Comparison of ENCODE assay signal across 19 mouse cellular contexts in genomic region chr2:49415868-49416267, GRCm38 (mm10). TPM values are rescaled to one million over a fixed set of nuclear protein-coding genes. Genes with fewer than 3 reads are reported as not detected.
DNase-seq lines count a peak whose midpoint lies in the region; ATAC-seq and TF ChIP-seq lines count a peak whose summit lies in the region.
"Had no signal": no experiment of that assay in that cellular context is flagged by ENCODE, and none has a peak within 500 bp of the region (broad histone marks: within the 10 kb centered on the region; RNA-seq: fewer than 3 reads in every experiment).

No protein-coding gene starts in this region.

- 45% methylated on average over 3 of the region's 3 CpGs for WGBS in lung, embryonic 14.5 days
- WGBS in small intestine, adult 2 months: 26% methylated on average over 3 of the region's 3 CpGs
- 64% methylated on average over 3 of the region's 3 CpGs for WGBS in forebrain, embryonic 16.5 days

- H3K27me3 ChIP-seq in lung, embryonic 14.5 days (ENCODE audit: insufficient read depth, low read length): no peaks in the 10 kb centered on the region
- H3K27me3 ChIP-seq in MEL (ENCODE audit: control insufficient read depth in 1 of 2, insufficient read depth in 2 of 2, low read length in 2 of 2): no peaks in the 10 kb centered on the region
- no peaks in the 10 kb centered on the region for H3K27me3 ChIP-seq in small intestine, adult 2 months (ENCODE audit: control insufficient read depth, insufficient read depth, low read length)
- H3K27me3 ChIP-seq in forebrain, embryonic 16.5 days (replicated peaks; ENCODE audit: control insufficient read depth, insufficient read depth, low read length): no peaks in the 10 kb centered on the region
- H3K27me3 ChIP-seq: embryonic facial prominence, embryonic 13.5 days; forebrain, embryonic 12.5 days; heart, embryonic 12.5 days; hindbrain, embryonic 15.5 days had no signal

- H3K27ac ChIP-seq in lung, embryonic 14.5 days (ENCODE audit: low read depth): no peak overlapping the region
- H3K27ac ChIP-seq in MEL (ENCODE audit: control insufficient read depth, low read depth, low read length): peak overlapping the region; percentile 98
- H3K27ac ChIP-seq in small intestine, adult 2 months (ENCODE audit: insufficient read depth, low read depth, low read length): peak overlapping the region; percentile 14; the same call in 1 of the 2 replicates
- H3K27ac ChIP-seq in gastrocnemius, adult 2 months: no peak overlapping the region
- H3K27ac ChIP-seq in forebrain, embryonic 16.5 days (ENCODE audit: low read length): no peak overlapping the region
- H3K27ac ChIP-seq: embryonic facial prominence, embryonic 13.5 days; forebrain, embryonic 12.5 days; hindbrain, embryonic 15.5 days had no signal

- H3K9me3 ChIP-seq in lung, embryonic 14.5 days (ENCODE audit: low read depth, low read length): no peaks in the 10 kb centered on the region
- H3K9me3 ChIP-seq in MEL (replicated peaks; ENCODE audit: insufficient read depth, low read length): no peaks in the 10 kb centered on the region
- H3K9me3 ChIP-seq in forebrain, embryonic 16.5 days (ENCODE audit: control insufficient read depth, low read length): no peaks in the 10 kb centered on the region
- H3K9me3 ChIP-seq: embryonic facial prominence, embryonic 13.5 days; forebrain, embryonic 12.5 days; heart, embryonic 12.5 days; hindbrain, embryonic 15.5 days had no signal

- no peaks in the 10 kb centered on the region for H3K79me2 ChIP-seq in MEL (ENCODE audit: control insufficient read depth, insufficient read depth, low read length, poor library complexity)

- TF ChIP-seq POLR2A in MEL (IDR thresholded peaks at IDR 0.05; ENCODE audit: control insufficient read depth in 1 of 2, insufficient read depth in 1 of 2, low read depth in 1 of 2, low read length in 2 of 2, poor library complexity in 1 of 2): no peak
- TF ChIP-seq POLR2A in small intestine, adult 2 months (IDR thresholded peaks at IDR 0.05; ENCODE audit: low read depth, low read length): no peak

- peak; percentile 88 to 93 for TF ChIP-seq EP300 in MEL (IDR thresholded peaks at IDR 0.05; ENCODE audit: low read depth in 1 of 2, low read length in 2 of 2)

- peak; percentile 41 for DNase-seq in lung, embryonic 14.5 days
- no peak for DNase-seq in lung, postnatal 4 days
- DNase-seq in 416B (ENCODE audit: low read depth) (peak; percentile 89), MEL (ENCODE audit: low read depth, low spot score) (peak; percentile 67)
- no peak for DNase-seq in gastrocnemius, adult 2 months
- DNase-seq: adrenal gland, adult 2 months; adrenal gland, postnatal 25 days; cerebellum, adult 18-20 months; cerebellum, adult 9-11 months; cerebellum, postnatal 36 days; gastrocnemius, postnatal 14 days; heart, postnatal 36 days had no signal

- no peaks in the 10 kb centered on the region; the same call in 1 of the 2 replicates for H3K4me1 ChIP-seq in lung, embryonic 14.5 days (ENCODE audit: insufficient read depth)
- peaks cover 16 to 22% of the 10 kb centered on the region in 2 experiments for H3K4me1 ChIP-seq in MEL (ENCODE audit: control insufficient read depth in 1 of 2, insufficient read depth in 2 of 2, low read length in 2 of 2)
- peaks cover 13% of the 10 kb centered on the region; the same call in 1 of the 2 replicates for H3K4me1 ChIP-seq in small intestine, adult 2 months (ENCODE audit: control insufficient read depth, insufficient read depth, insufficient read length, low read length)
- H3K4me1 ChIP-seq in forebrain, embryonic 16.5 days (replicated peaks; ENCODE audit: control insufficient read depth, insufficient read depth, low read length): no peaks in the 10 kb centered on the region
- H3K4me1 ChIP-seq: forebrain, embryonic 12.5 days; hindbrain, embryonic 15.5 days had no signal

- no peak overlapping the region for H3K4me2 ChIP-seq in lung, embryonic 14.5 days
- H3K4me2 ChIP-seq in forebrain, embryonic 16.5 days (ENCODE audit: low read length): no peak overlapping the region
- H3K4me2 ChIP-seq: embryonic facial prominence, embryonic 13.5 days; forebrain, embryonic 12.5 days; heart, embryonic 12.5 days; hindbrain, embryonic 15.5 days had no signal

- no peaks in the 10 kb centered on the region for H3K36me3 ChIP-seq in lung, embryonic 14.5 days (ENCODE audit: insufficient read depth)
- peaks cover 0 to 19% of the 10 kb centered on the region in 2 experiments; a peak in 2 of 4 replicates for H3K36me3 ChIP-seq in MEL (ENCODE audit: control insufficient read depth in 1 of 2, insufficient read depth in 2 of 2, low read length in 2 of 2)
- no peaks in the 10 kb centered on the region for H3K36me3 ChIP-seq in small intestine, adult 2 months (ENCODE audit: control insufficient read depth, insufficient read depth, low read length)
- H3K36me3 ChIP-seq in forebrain, embryonic 16.5 days (ENCODE audit: control insufficient read depth, insufficient read depth): no peaks in the 10 kb centered on the region
- H3K36me3 ChIP-seq: embryonic facial prominence, embryonic 13.5 days; forebrain, embryonic 12.5 days; heart, embryonic 12.5 days; hindbrain, embryonic 15.5 days had no signal

- no peak overlapping the region for H3K9ac ChIP-seq in lung, embryonic 14.5 days
- H3K9ac ChIP-seq in MEL (ENCODE audit: control insufficient read depth, low read depth, low read length, poor library complexity, severe bottlenecking): no peak overlapping the region; the same call in 1 of the 2 replicates
- H3K9ac ChIP-seq in forebrain, embryonic 16.5 days (replicated peaks; ENCODE audit: low read depth, low read length): no peak overlapping the region
- H3K9ac ChIP-seq: embryonic facial prominence, embryonic 13.5 days; forebrain, embryonic 12.5 days; heart, embryonic 12.5 days; hindbrain, embryonic 15.5 days had no signal

- ATAC-seq in lung, embryonic 14.5 days (ENCODE audit: insufficient read depth): no peak
- ATAC-seq in forebrain, embryonic 16.5 days: no peak
- ATAC-seq: Patski had no signal

- no peak for TF ChIP-seq RAD21 in MEL (IDR thresholded peaks at IDR 0.05; ENCODE audit: low read depth, low read length)

- intact Hi-C loops in gastrocnemius, adult 2 months (cut with DNase I): no loop called here

- no peak overlapping the region for H3K4me3 ChIP-seq in lung, embryonic 14.5 days (ENCODE audit: low read depth, low read length)
- no peak overlapping the region for H3K4me3 ChIP-seq in MEL (ENCODE audit: control insufficient read depth in 1 of 2, insufficient read depth in 1 of 2, low read depth in 2 of 2, low read length in 2 of 2)
- no peak overlapping the region for H3K4me3 ChIP-seq in small intestine, adult 2 months (ENCODE audit: low read depth, low read length)
- no peak overlapping the region for H3K4me3 ChIP-seq in gastrocnemius, adult 2 months
- H3K4me3 ChIP-seq in forebrain, embryonic 16.5 days (replicated peaks; ENCODE audit: low read length): no peak overlapping the region
- H3K4me3 ChIP-seq: embryonic facial prominence, embryonic 13.5 days; forebrain, embryonic 12.5 days; heart, embryonic 12.5 days; hindbrain, embryonic 15.5 days had no signal

- no peak for TF ChIP-seq CTCF in lung, embryonic 14.5 days (IDR thresholded peaks at IDR 0.05; ENCODE audit: low read depth)
- TF ChIP-seq CTCF in MEL (IDR thresholded peaks at IDR 0.05 in 2 of 3, conservative IDR thresholded peaks at IDR 0.05 in 1 of 3; ENCODE audit: control insufficient read depth in 1 of 3, insufficient read depth in 1 of 3, low read depth in 2 of 3, low read length in 3 of 3, poor library complexity in 1 of 3, severe bottlenecking in 1 of 3): no peak
- TF ChIP-seq CTCF in small intestine, adult 2 months (IDR thresholded peaks at IDR 0.05; ENCODE audit: extremely low read depth, insufficient read length, insufficient replicate concordance, low read depth, low read length): no peak
- TF ChIP-seq CTCF in gastrocnemius, adult 2 months (IDR thresholded peaks at IDR 0.05): no peak

TF ChIP-seq in MEL, 35 proteins besides CTCF, POLR2A, EP300 and RAD21:
- no peak for TF ChIP-seq JUND (IDR thresholded peaks at IDR 0.05; ENCODE audit: low read depth, low read length)
- peak; percentile 46 for TF ChIP-seq SIN3A (IDR thresholded peaks at IDR 0.05; ENCODE audit: low read length)
- TF ChIP-seq SMC3 (IDR thresholded peaks at IDR 0.05; ENCODE audit: low read depth, low read length): no peak
- TF ChIP-seq MAZ (IDR thresholded peaks at IDR 0.05; ENCODE audit: low read depth, low read length): peak; percentile 53; the same call in 1 of the 2 replicates
- TF ChIP-seq ZMIZ1 (IDR thresholded peaks at IDR 0.05; ENCODE audit: low read depth, low read length): no peak
- TF ChIP-seq GABPA (IDR thresholded peaks at IDR 0.05; ENCODE audit: low read depth, low read length): no peak
- TF ChIP-seq USF1 (IDR thresholded peaks at IDR 0.05; ENCODE audit: low read depth, low read length): no peak
- peak; percentile 63 for TF ChIP-seq TCF12 (IDR thresholded peaks at IDR 0.05; ENCODE audit: low read depth, low read length)
- peak; percentile 92 for TF ChIP-seq ETS1 (IDR thresholded peaks at IDR 0.05; ENCODE audit: low read depth, low read length)
- TF ChIP-seq HCFC1 (IDR thresholded peaks at IDR 0.05; ENCODE audit: low read depth, low read length): 0 out of 2 replicates have a peak, but pooled peaks have one; percentile 26
- peak; percentile 48; the same call in 1 of the 2 replicates for TF ChIP-seq POLR2AphosphoS2 (IDR thresholded peaks at IDR 0.05; ENCODE audit: low read length)
- 0 out of 2 replicates have a peak, but pooled peaks have one; percentile 50 for TF ChIP-seq RCOR1 (IDR thresholded peaks at IDR 0.05; ENCODE audit: low read depth, low read length)
- TF ChIP-seq MEF2A (IDR thresholded peaks at IDR 0.05; ENCODE audit: extremely low read depth, insufficient replicate concordance, low read depth, low read length, poor library complexity, severe bottlenecking): no peak
- peak; percentile 77 for TF ChIP-seq MYB (IDR thresholded peaks at IDR 0.05; ENCODE audit: low read depth, low read length)
- peak; percentile 93 for TF ChIP-seq GATA1 (IDR thresholded peaks at IDR 0.05; ENCODE audit: low read depth, low read length)

RNA-seq across cellular contexts. Expression of gene Epc2, which starts 35.4 kb away (rescaled TPM):
- polyA plus RNA-seq in lung, embryonic 14.5 days (2014; fragmentation: Nextera tagmentation; extraction: Ambion mirVana): 8.2 and 9.9 TPM in 2 replicates
- total RNA-seq in MEL (2012; rRNA removed): 14.3 and 15.1 TPM in 2 replicates
- polyA plus RNA-seq in MEL (2012; ENCODE audit: insufficient read depth in 1 of 2, insufficient read length in 2 of 2, low read depth in 1 of 2, low replicate concordance in 2 of 2, missing spikeins in 1 of 2): 10 to 100 TPM in 1 of 2 experiments, not detected in 1; 15.4 TPM
- 1.5 and 3.9 TPM in 2 replicates for polyA plus RNA-seq in small intestine, adult 2 months (2012; rRNA removed)
- total RNA-seq in gastrocnemius, adult 2 months (2021): 10 to 100 TPM; 14.1 to 17.1 TPM
- polyA plus RNA-seq in forebrain, embryonic 16.5 days (2015; fragmentation: Nextera tagmentation; extraction: Ambion mirVana): 13.7 and 15.6 TPM in 2 replicates

Comparison
In these comparisons a context has a peak if more than half of its experiments do, and no peak if none do; other contexts are left out.
1. DNase-seq: peak in lung, embryonic 14.5 days (single experiment), 416B (single experiment) and MEL (single experiment); none in lung, postnatal 4 days (0 of 2) and gastrocnemius, adult 2 months (single experiment).
2. H3K27ac ChIP-seq: peak in MEL (single experiment) and small intestine, adult 2 months (single experiment); none in lung, embryonic 14.5 days (single experiment), gastrocnemius, adult 2 months (single experiment) and forebrain, embryonic 16.5 days (single experiment).